Mouse (Mus musculus) hindbrain, embryonic 11.5 days (tissue): Measurements from ENCODE around the gene Man2a2. TPM values are rescaled to one million over a fixed set of nuclear protein-coding genes. Genes with fewer than 3 reads are reported as not detected.

ENCODE experiments used
- ATAC-seq: fragments of 200-750 bp; cut with Nextera tagmentation; 2 replicates; pipeline ENCODE4 v1.8.0; 2017; ENCODE audit warnings: mild to moderate bottlenecking, moderate TSS enrichment, moderate library complexity; ENCODE audit not compliant: low FRiP score
- DNase-seq: peaks from one replicate; pipeline ENCODE4 v3.0.0-alpha.2; 2015; ENCODE audit warnings: low spot score
- H3K27ac ChIP-seq: fragments of 300-500 bp; sonication (generic); 2 replicates; pipeline ENCODE4 v1.5.1; 2014; ENCODE audit warnings: mild to moderate bottlenecking, low read depth, low read length
- H3K27me3 ChIP-seq: fragments of 300-500 bp; sonication (generic); 2 replicates; pipeline ENCODE4 v1.6.1; 2014; ENCODE audit warnings: mild to moderate bottlenecking, low read length, moderate library complexity, mixed read lengths; ENCODE audit not compliant: control insufficient read depth, insufficient read depth
- H3K36me3 ChIP-seq: fragments of 300-500 bp; sonication (generic); 2 replicates; pipeline ENCODE4 v1.6.1; 2014; ENCODE audit warnings: mild to moderate bottlenecking, low read length, moderate library complexity, mixed read lengths; ENCODE audit not compliant: control insufficient read depth, insufficient read depth
- H3K4me1 ChIP-seq: fragments of 300-500 bp; sonication (generic); replicated peaks from 2 replicates; pipeline ENCODE4 v1.6.1; 2014; ENCODE audit warnings: low read length, mixed read lengths; ENCODE audit not compliant: control insufficient read depth, insufficient read depth
- H3K4me2 ChIP-seq: fragments of 300-500 bp; sonication (generic); replicated peaks from 2 replicates; pipeline ENCODE4 v1.6.1; 2014; ENCODE audit warnings: mild to moderate bottlenecking, low read depth, low read length
- H3K4me3 ChIP-seq: fragments of 300-500 bp; sonication (generic); 2 replicates; pipeline ENCODE4 v1.5.1; 2014; ENCODE audit warnings: low read depth, low read length
- H3K9ac ChIP-seq: fragments of 300-500 bp; sonication (generic); 2 replicates; pipeline ENCODE4 v1.6.1; 2014; ENCODE audit warnings: low read depth, low read length
- H3K9me3 ChIP-seq: fragments of 300-500 bp; sonication (generic); 2 replicates; pipeline ENCODE4 v1.6.1; 2016; ENCODE audit warnings: low read length; ENCODE audit not compliant: control insufficient read depth
- WGBS: fragments of 180-500 bp; shearing (Covaris S2); extraction: QIAGEN DNeasy Blood & Tissue Kit; methylation state at CpG from one replicate; pipeline ENCODE4 v1.1.7; 2014; 5-methylcytosine and 5-hydroxymethylcytosine counted together
- polyA plus RNA-seq: library from polyadenylated mRNA; unstranded; fragments of >200 nt; fragmentation: Nextera tagmentation; extraction: Ambion mirVana; gene quantifications from 2 replicates; pipeline ENCODE4 v1.2.1, GENCODE M21; 2014

Man2a2 gene
- polyA plus RNA-seq, 1 experiment from 2014 or later: 9.8 TPM

DNA sequence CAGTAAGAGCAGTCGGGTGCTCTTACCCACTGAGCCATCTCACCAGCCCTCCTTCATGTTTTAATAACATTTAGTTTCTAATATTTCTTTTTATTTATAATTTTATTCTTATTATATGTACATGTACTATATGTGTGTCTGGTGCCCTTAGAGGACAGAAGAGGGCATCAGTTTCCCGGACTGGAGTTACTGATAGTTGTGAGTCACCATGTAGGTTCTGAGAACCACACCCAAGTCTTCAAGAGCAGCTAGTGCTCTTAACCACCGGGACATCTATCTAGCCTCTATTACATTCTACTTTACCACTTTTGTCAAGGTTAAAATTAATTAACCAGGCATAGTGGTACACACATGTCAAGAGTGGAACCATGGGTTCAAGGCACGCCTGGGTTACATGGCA, 23.4 kb upstream of the Man2a2 start:
- Histone ChIP-seq H3K4me3 (no peak overlapping the region), H3K27ac (no peak overlapping the region), H3K9ac (no peak overlapping the region), H3K27me3 (no peaks in the 10 kb centered on the region), H3K4me1 (no peaks in the 10 kb centered on the region), H3K4me2 (no peak overlapping the region), H3K9me3 (no peaks in the 10 kb centered on the region), H3K36me3 (0 out of 2 replicates have a peak, but pooled peaks cover 2% of the 10 kb centered on the region)
- DNase-seq (no peak), ATAC-seq (no peak)
- 94% methylated on average over 4 of the region's 4 CpGs for WGBS

DNA sequence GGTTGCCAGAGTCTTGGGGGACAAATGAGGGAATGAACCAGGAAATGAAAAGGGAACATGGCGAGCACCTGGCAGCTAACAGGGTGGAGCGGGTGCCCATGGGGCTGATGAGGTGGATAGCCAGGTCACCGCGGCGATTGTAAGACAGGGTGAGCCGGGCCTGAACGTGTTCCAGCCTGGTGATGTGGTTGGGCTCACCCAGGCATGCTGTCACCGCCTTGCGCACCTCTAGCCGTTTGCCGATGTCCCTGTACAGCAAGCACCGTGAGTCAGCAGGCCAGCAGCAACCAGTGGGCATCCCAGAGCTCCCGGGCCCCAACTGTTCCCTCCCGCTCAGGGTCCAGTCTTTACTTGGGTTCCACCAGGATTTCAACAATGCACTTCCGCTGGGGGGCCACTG, 20.9 kb upstream of the Man2a2 start:
- Histone ChIP-seq H3K27me3 (no peaks in the 10 kb centered on the region), H3K27ac (no peak overlapping the region), H3K4me3 (no peak overlapping the region), H3K9me3 (no peaks in the 10 kb centered on the region), H3K9ac (no peak overlapping the region), H3K4me2 (no peak overlapping the region), H3K4me1 (0 out of 2 replicates have a peak, but pooled peaks cover 9% of the 10 kb centered on the region), H3K36me3 (0 out of 2 replicates have a peak, but pooled peaks cover 2% of the 10 kb centered on the region)
- ATAC-seq: no peak
- DNase-seq: no peak
- 89% methylated on average over 15 of the region's 15 CpGs for WGBS

DNA sequence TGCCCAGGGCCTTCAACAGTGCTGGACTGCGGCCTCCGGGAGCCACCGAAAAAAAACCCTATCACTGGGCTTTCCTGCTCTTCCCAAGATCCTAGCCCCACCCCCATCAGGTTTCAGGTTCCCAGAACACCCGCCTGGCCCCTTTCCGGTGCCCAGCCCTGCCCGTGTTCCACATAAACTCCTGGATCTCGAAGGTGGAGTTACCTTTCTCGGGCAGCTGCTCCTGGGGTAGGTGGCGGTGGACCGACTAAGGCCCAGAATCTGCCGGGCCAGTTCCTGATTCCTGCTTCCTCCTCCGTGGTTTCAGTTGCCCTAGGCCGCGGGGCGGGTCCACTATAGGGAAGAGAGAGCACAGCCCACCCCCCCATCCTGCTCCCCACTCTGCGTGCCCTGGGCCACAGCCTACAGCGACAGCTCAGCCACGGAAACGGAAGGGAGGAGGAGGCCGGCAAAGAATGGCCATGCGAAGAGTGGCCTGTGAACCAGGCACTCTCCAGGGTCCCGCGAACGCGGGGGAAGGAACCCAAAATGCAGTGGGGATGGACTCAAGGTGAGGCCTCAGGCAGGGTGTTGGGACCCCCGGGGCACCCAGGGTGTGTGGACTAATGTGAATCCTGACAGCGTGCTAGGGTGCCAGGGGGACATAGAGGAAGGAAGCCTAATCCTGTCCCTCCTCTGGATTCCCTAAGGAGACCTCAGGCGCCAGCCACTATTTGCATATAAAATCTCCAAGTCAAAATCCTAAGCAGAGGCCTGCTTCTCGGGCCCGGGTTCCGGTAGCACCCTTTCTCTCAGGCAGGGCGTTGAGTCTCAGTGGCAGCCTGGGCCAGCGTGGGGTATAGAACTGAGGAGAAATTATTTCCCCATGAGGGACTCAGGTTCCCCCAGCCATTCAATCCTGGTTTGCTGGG, 16.7 kb upstream of the Man2a2 start, which contains the start of gene Fes:
TSS of gene Fes (minus strand) at position 314 of the 911 bp plus-strand sequence.
- peak within 1 kb of the TSS; percentile 41 for H3K4me2 ChIP-seq
- H3K36me3 ChIP-seq: no peaks in the 10 kb centered on the region
- peak within 1 kb of the TSS; percentile 48; the same call in 1 of the 2 replicates for H3K27ac ChIP-seq
- no peaks in the 10 kb centered on the region for H3K27me3 ChIP-seq
- H3K4me3 ChIP-seq: peak within 1 kb of the TSS; percentile 21
- H3K4me1 ChIP-seq: peaks cover 15% of the 10 kb centered on the region
- ATAC-seq (peak; percentile 53; the same call in 1 of the 2 replicates), DNase-seq (peak; percentile 67)
- 8% methylated on average over 33 of the region's 33 CpGs for WGBS
- H3K9ac ChIP-seq: peak within 1 kb of the TSS; percentile 51
- H3K9me3 ChIP-seq: no peaks in the 10 kb centered on the region

- WGBS: 20% methylated on average over 17 of the region's 17 CpGs
- peak overlapping the region; percentile 41 for H3K4me2 ChIP-seq
- peak overlapping the region; percentile 48; the same call in 1 of the 2 replicates for H3K27ac ChIP-seq
- H3K9me3 ChIP-seq: no peaks in the 10 kb centered on the region
- H3K27me3 ChIP-seq: peaks cover 2% of the 10 kb centered on the region; the same call in 1 of the 2 replicates
- peak overlapping the region; percentile 21 for H3K4me3 ChIP-seq
- H3K4me1 ChIP-seq: peaks cover 15% of the 10 kb centered on the region
- no peaks in the 10 kb centered on the region for H3K36me3 ChIP-seq
- ATAC-seq: no peak; the same call in 1 of the 2 replicates
- peak; percentile 47 for DNase-seq
- peak overlapping the region; percentile 51 for H3K9ac ChIP-seq
These were observed 16.0 kb upstream of the Man2a2 start for GRCm38 (mm10) chr7:80387033-80387632.

- no peaks in the 10 kb centered on the region for H3K36me3 ChIP-seq
- H3K9ac ChIP-seq: peak overlapping the region; percentile 39; the same call in 1 of the 2 replicates
- no peaks in the 10 kb centered on the region for H3K9me3 ChIP-seq
- H3K4me1 ChIP-seq: peaks cover 15% of the 10 kb centered on the region
- peak overlapping the region; percentile 29 for H3K4me2 ChIP-seq
- DNase-seq: peak; percentile 97
- peak overlapping the region; percentile 2; the same call in 1 of the 2 replicates for H3K4me3 ChIP-seq
- ATAC-seq: peak; percentile 63
- H3K27me3 ChIP-seq: peaks cover 2% of the 10 kb centered on the region; the same call in 1 of the 2 replicates
- WGBS: 33% methylated on average over 18 of the region's 18 CpGs
- H3K27ac ChIP-seq: no peak overlapping the region
These were observed 15.2 kb upstream of the Man2a2 start for GRCm38 (mm10) chr7:80386235-80386930.

GRCm38 (mm10) chr7:80382919-80383318, 11.7 kb upstream of the Man2a2 start:
- ATAC-seq (no peak), DNase-seq (no peak)
- Histone ChIP-seq H3K4me1 (peaks cover 11% of the 10 kb centered on the region), H3K36me3 (no peaks in the 10 kb centered on the region), H3K4me3 (no peak overlapping the region), H3K9me3 (no peaks in the 10 kb centered on the region), H3K27ac (no peak overlapping the region), H3K9ac (no peak overlapping the region), H3K27me3 (peaks cover 2% of the 10 kb centered on the region; the same call in 1 of the 2 replicates), H3K4me2 (no peak overlapping the region)
- WGBS: 74% methylated on average over 11 of the region's 11 CpGs

GRCm38 (mm10) chr7:80379531-80379930, 8.4 kb upstream of the Man2a2 start:
- WGBS: 58% methylated on average over 13 of the region's 13 CpGs
- Histone ChIP-seq H3K4me3 (no peak overlapping the region), H3K4me2 (no peak overlapping the region), H3K36me3 (no peaks in the 10 kb centered on the region), H3K27me3 (peaks cover 2% of the 10 kb centered on the region; the same call in 1 of the 2 replicates), H3K4me1 (no peaks in the 10 kb centered on the region), H3K27ac (no peak overlapping the region), H3K9me3 (no peaks in the 10 kb centered on the region), H3K9ac (no peak overlapping the region)
- DNase-seq (peak; percentile 45), ATAC-seq (no peak)

DNA sequence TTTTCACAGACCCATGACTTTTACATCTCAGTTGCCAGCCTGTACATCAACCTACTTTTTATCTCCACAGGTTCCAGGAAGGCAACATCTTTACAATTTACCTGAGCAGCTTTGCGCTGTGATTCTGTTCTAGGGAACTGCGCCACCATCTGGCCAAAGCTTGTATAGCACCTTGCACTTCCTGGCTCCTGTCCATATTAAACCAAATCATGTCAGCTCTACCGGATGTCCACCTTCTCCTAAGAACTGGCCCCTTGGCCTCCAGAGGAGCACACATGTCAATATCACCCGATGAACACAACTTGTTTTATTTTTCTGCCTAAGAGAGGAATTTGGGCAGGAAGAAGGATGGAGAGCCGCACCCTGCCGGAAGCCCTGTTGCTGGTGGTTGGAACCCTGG, 6.3 kb upstream of the Man2a2 start:
- no peaks in the 10 kb centered on the region for H3K27me3 ChIP-seq
- H3K36me3 ChIP-seq: no peaks in the 10 kb centered on the region
- ATAC-seq (no peak), DNase-seq (peak; percentile 82)
- H3K4me3 ChIP-seq: no peak overlapping the region
- no peak overlapping the region for H3K27ac ChIP-seq
- no peaks in the 10 kb centered on the region for H3K4me1 ChIP-seq
- 33% methylated on average over 6 of the region's 6 CpGs for WGBS
- no peaks in the 10 kb centered on the region for H3K9me3 ChIP-seq
- H3K9ac ChIP-seq: no peak overlapping the region
- H3K4me2 ChIP-seq: no peak overlapping the region
